Comparison of ENCODE assay signal across 8 mouse cellular contexts in genomic region chr2:174284011-174284410, GRCm38 (mm10). TPM values are rescaled to one million over a fixed set of nuclear protein-coding genes. Genes with fewer than 3 reads are reported as not detected.
DNase-seq lines count a peak whose midpoint lies in the region; ATAC-seq and TF ChIP-seq lines count a peak whose summit lies in the region.

TSS of gene Gnas (plus strand) at chr2:174284320.

- H3K36me3 ChIP-seq in intestine, embryonic 16.5 days (ENCODE audit: control insufficient read depth, insufficient read depth, low read length) = peaks cover 36% of the 10 kb centered on the region
- no peaks in the 10 kb centered on the region for H3K36me3 ChIP-seq in liver, adult 2 months (ENCODE audit: control insufficient read depth, insufficient read depth, low read length)
- H3K36me3 ChIP-seq in midbrain, embryonic 16.5 days (ENCODE audit: control insufficient read depth, insufficient read depth, low read length) = peaks cover 43% of the 10 kb centered on the region

- ATAC-seq in intestine, embryonic 16.5 days = peak; percentile 68
- ATAC-seq in midbrain, embryonic 16.5 days = peak; percentile 29; the same call in 1 of the 2 replicates

- DNase-seq in layer of hippocampus, adult 18-20 months (ENCODE audit: low spot score in 2 of 2) = peak in 1 of 2 experiments; percentile 44
- DNase-seq in layer of hippocampus, adult 9-10 months (ENCODE audit: low spot score) = no peak
- DNase-seq in embryo, embryonic 11 days = peak; percentile 83
- DNase-seq in gonadal fat pad, adult 2 months (ENCODE audit: low read depth) = no peak
- DNase-seq in liver, adult 2 months (ENCODE audit: extremely low read depth, low read depth, low spot score) = no peak
- no peak for DNase-seq in B cell, adult 2 months

- peak within 1 kb of the TSS; percentile 50 for H3K4me2 ChIP-seq in intestine, embryonic 16.5 days (ENCODE audit: low read depth, low read length)
- H3K4me2 ChIP-seq in midbrain, embryonic 16.5 days (ENCODE audit: low read length) = peak within 1 kb of the TSS; percentile 53

- H3K79me2 ChIP-seq in liver, adult 2 months (ENCODE audit: control insufficient read depth, insufficient read depth, low read length) = no peaks in the 10 kb centered on the region

- WGBS in intestine, embryonic 16.5 days = 50% methylated on average over 19 of the region's 19 CpGs
- WGBS in liver, adult 2 months = 50% methylated on average over 19 of the region's 19 CpGs
- 39% methylated on average over 19 of the region's 19 CpGs for WGBS in midbrain, embryonic 16.5 days

- 0 out of 2 replicates have a peak, but pooled peaks cover 4% of the 10 kb centered on the region for H3K4me1 ChIP-seq in intestine, embryonic 16.5 days (ENCODE audit: control insufficient read depth, insufficient read depth, low read length)
- no peaks in the 10 kb centered on the region for H3K4me1 ChIP-seq in liver, adult 2 months (ENCODE audit: control insufficient read depth, insufficient read depth, low read length)
- no peaks in the 10 kb centered on the region; the same call in none of the 2 replicates for H3K4me1 ChIP-seq in midbrain, embryonic 16.5 days (ENCODE audit: control insufficient read depth, insufficient read depth, low read length)

- peak within 1 kb of the TSS; percentile 36; the same call in 1 of the 2 replicates for H3K9ac ChIP-seq in intestine, embryonic 16.5 days (ENCODE audit: low read depth, low read length)
- no peak within 1 kb of the TSS for H3K9ac ChIP-seq in liver, adult 2 months (ENCODE audit: low read depth, low read length)
- H3K9ac ChIP-seq in midbrain, embryonic 16.5 days (ENCODE audit: low read depth, low read length) = no peak within 1 kb of the TSS

- peak within 1 kb of the TSS; percentile 39 for H3K4me3 ChIP-seq in intestine, embryonic 16.5 days (ENCODE audit: low read length)
- no peak within 1 kb of the TSS for H3K4me3 ChIP-seq in liver, adult 2 months (ENCODE audit: insufficient read depth, low read depth, low read length)
- H3K4me3 ChIP-seq in midbrain, embryonic 16.5 days (ENCODE audit: low read depth, low read length) = peak within 1 kb of the TSS; percentile 32

- TF ChIP-seq POLR2A in liver, adult 2 months (IDR thresholded peaks at IDR 0.05; ENCODE audit: extremely low read depth, insufficient read depth, low read length) = no peak

- peaks cover 20% of the 10 kb centered on the region for H3K9me3 ChIP-seq in intestine, embryonic 16.5 days (ENCODE audit: control insufficient read depth, low read length)
- H3K9me3 ChIP-seq in midbrain, embryonic 16.5 days (replicated peaks; ENCODE audit: control insufficient read depth, low read length, poor library complexity, severe bottlenecking) = peaks cover 19% of the 10 kb centered on the region; the same call in 1 of the 2 replicates

- peak; percentile 34 for TF ChIP-seq CTCF in liver, adult 2 months (IDR thresholded peaks at IDR 0.05; ENCODE audit: low read depth, low read length)

- no peak within 1 kb of the TSS for H3K27ac ChIP-seq in intestine, embryonic 16.5 days (ENCODE audit: low read length)
- H3K27ac ChIP-seq in liver, adult 2 months (replicated peaks; ENCODE audit: insufficient read depth, low read depth, low read length) = no peak within 1 kb of the TSS
- H3K27ac ChIP-seq in midbrain, embryonic 16.5 days (ENCODE audit: low read length) = no peak within 1 kb of the TSS

- peaks cover 25% of the 10 kb centered on the region for H3K27me3 ChIP-seq in intestine, embryonic 16.5 days (replicated peaks; ENCODE audit: control insufficient read depth, insufficient read depth, low read length)
- 0 out of 2 replicates have a peak, but pooled peaks cover 6% of the 10 kb centered on the region for H3K27me3 ChIP-seq in liver, adult 2 months (ENCODE audit: control insufficient read depth, insufficient read depth, low read length)
- peaks cover 26% of the 10 kb centered on the region for H3K27me3 ChIP-seq in midbrain, embryonic 16.5 days (ENCODE audit: control insufficient read depth, insufficient read depth, low read depth, low read length)

RNA-seq across cellular contexts. Expression of gene Gnas, which starts in this region (rescaled TPM):
- 1,000 to 10,000 TPM; 1,915 to 1,929 TPM for total RNA-seq in layer of hippocampus, adult 18-20 months (2021)
- polyA plus RNA-seq in gonadal fat pad, adult 2 months (2012; rRNA removed) = 1,261 and 1,453 TPM in 2 replicates
- 402 and 775 TPM in 2 replicates for polyA plus RNA-seq in intestine, embryonic 16.5 days (2015; fragmentation: Nextera tagmentation; extraction: Ambion mirVana)
- 201 and 240 TPM in 2 replicates for total RNA-seq in liver, adult 2 months (2014; rRNA removed)
- 412 and 417 TPM in 2 replicates for polyA plus RNA-seq in liver, adult 2 months (2012; rRNA removed)
- 1,445 and 1,454 TPM in 2 replicates for polyA plus RNA-seq in midbrain, embryonic 16.5 days (2015; fragmentation: Nextera tagmentation; extraction: Ambion mirVana)
